Mouse (Mus musculus) limb, embryonic 13.5 days (tissue): ENCODE results near the gene Urod. TPM values are rescaled to one million over a fixed set of nuclear protein-coding genes. Genes with fewer than 3 reads are reported as not detected.

ENCODE experiments used
- ATAC-seq: fragments of 200-750 bp; cut with Nextera tagmentation; 2 replicates; pipeline ENCODE4 v1.8.0; 2017; ENCODE audit warnings: low read depth, moderate number of reproducible peaks, moderate TSS enrichment; ENCODE audit not compliant: low FRiP score
- H3K27ac ChIP-seq: fragments of 300-500 bp; sonication (generic); 2 replicates; pipeline ENCODE4 v1.5.1; 2015; ENCODE audit warnings: inconsistent platforms, mild to moderate bottlenecking, moderate library complexity
- H3K27me3 ChIP-seq: fragments of 300-500 bp; sonication (generic); 2 replicates; pipeline ENCODE4 v1.6.1; 2015; ENCODE audit warnings: mild to moderate bottlenecking, inconsistent platforms
- H3K36me3 ChIP-seq: fragments of 300-500 bp; sonication (generic); 2 replicates; pipeline ENCODE4 v1.6.1; 2015; ENCODE audit warnings: inconsistent platforms, mild to moderate bottlenecking, moderate library complexity
- H3K4me1 ChIP-seq: fragments of 300-500 bp; sonication (generic); 2 replicates; pipeline ENCODE4 v1.6.1; 2015; ENCODE audit warnings: inconsistent platforms
- H3K4me2 ChIP-seq: fragments of 300-500 bp; sonication (generic); replicated peaks from 2 replicates; pipeline ENCODE4 v1.6.1; 2015; ENCODE audit warnings: inconsistent platforms, mild to moderate bottlenecking, moderate library complexity
- H3K4me3 ChIP-seq: fragments of 300-500 bp; sonication (generic); 2 replicates; pipeline ENCODE4 v1.5.1; 2015; ENCODE audit warnings: moderate library complexity, mild to moderate bottlenecking, inconsistent platforms
- H3K9ac ChIP-seq: fragments of 300-500 bp; sonication (generic); 2 replicates; pipeline ENCODE4 v1.6.1; 2015; ENCODE audit warnings: mild to moderate bottlenecking, inconsistent platforms
- H3K9me3 ChIP-seq: fragments of 300-500 bp; sonication (generic); 2 replicates; pipeline ENCODE4 v1.6.1; 2016; ENCODE audit warnings: inconsistent platforms
- WGBS: fragments of 180-500 bp; shearing (Covaris S2); methylation state at CpG from one replicate; pipeline ENCODE4 v1.1.7; 2015; 5-methylcytosine and 5-hydroxymethylcytosine counted together
- polyA plus RNA-seq: library from polyadenylated mRNA; unstranded; fragments of >200 nt; fragmentation: Nextera tagmentation; extraction: Ambion mirVana; gene quantifications from 2 replicates; pipeline ENCODE4 v1.2.1, GENCODE M21; 2015

Gene Urod
- 99.5 and 111 TPM in 2 replicates for polyA plus RNA-seq

DNA sequence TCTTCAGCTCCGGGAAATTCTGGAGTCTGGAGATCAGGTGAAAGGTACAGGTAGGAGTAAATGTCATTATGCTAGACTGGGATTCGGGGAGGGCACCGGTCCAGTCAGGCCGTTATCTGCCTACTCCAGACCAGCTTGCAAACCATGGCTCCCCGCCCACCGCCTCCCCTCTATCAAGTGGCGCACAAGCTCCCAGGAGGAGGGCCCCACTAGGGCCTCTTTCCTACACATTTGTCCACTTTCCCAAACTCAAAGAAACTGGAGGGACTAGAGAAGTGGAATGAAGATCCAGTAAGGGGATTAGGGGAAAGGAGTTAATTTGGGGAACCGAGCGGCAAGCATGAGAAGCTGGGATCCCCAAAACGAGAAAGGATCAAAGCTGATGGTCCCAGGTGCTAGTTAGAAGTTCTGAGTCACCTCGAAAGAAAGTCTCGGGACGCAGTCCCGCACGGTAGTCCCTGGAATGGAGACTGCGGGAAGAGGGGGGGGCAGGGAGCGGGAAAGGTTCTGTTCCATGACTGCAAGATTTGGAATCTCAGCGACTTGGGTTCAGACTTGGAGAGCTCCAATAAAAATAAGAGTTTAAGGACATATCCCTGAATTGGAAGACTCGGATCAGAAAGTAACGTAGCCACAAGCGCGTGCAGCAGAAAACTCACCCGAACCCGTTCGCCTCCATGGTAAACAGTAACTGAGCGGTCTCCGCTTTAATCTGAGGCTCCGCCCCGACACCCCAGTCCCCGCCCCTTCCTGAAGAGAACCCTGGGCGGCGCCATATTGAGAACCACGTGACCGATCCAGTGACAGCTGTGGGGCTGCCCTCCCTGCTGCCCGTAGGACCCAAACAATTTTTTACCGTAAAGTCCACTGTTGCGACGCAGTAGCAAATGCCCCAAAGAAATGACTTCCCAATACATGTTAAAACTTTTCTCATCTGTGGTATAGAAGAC, at the start of gene Urod:
Gene Urod (minus strand): TSS at position 742 of the 950 bp plus-strand sequence.
- H3K9me3 ChIP-seq, result no peaks in the 10 kb centered on the region
- 2% methylated on average over 38 of the region's 38 CpGs for WGBS
- no peaks in the 10 kb centered on the region for H3K27me3 ChIP-seq
- H3K4me2 ChIP-seq, result peak within 1 kb of the TSS; percentile 99
- peak; percentile 93 for ATAC-seq
- H3K27ac ChIP-seq, result peak within 1 kb of the TSS; percentile 28; the same call in 1 of the 2 replicates
- H3K9ac ChIP-seq, result peak within 1 kb of the TSS; percentile 82
- H3K4me3 ChIP-seq, result peak within 1 kb of the TSS; percentile 98
- peaks cover 30% of the 10 kb centered on the region for H3K36me3 ChIP-seq
- peaks cover 25% of the 10 kb centered on the region for H3K4me1 ChIP-seq

DNA sequence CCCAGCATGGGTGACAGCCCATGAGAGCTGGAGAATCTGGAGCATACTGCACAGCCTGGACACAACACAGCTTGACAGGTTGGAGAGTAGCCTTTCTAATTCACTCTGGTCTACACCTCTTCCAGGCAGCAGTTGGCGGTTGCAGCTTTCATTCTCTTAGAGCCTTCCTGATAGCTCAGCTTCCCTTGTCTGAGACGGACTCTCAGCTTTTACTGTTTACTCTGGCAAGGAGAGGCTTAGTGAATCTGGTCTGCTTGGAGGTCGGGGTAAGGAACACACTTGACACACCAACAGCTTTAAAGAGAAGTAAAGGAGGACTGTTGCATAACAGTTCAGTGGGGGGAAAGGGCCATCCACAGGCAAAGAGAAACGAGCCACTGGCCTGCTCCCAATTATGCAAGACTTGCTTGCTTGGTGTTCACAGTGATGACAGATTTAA, 47.1 kb upstream of the Urod start:
- no peak for ATAC-seq
- WGBS, result 48% methylated on average over 4 of the region's 4 CpGs
- Histone ChIP-seq H3K4me2 (no peak overlapping the region), H3K9me3 (no peaks in the 10 kb centered on the region), H3K36me3 (no peaks in the 10 kb centered on the region), H3K9ac (no peak overlapping the region), H3K4me1 (peaks cover 23% of the 10 kb centered on the region), H3K4me3 (no peak overlapping the region), H3K27ac (no peak overlapping the region), H3K27me3 (no peaks in the 10 kb centered on the region)

DNA sequence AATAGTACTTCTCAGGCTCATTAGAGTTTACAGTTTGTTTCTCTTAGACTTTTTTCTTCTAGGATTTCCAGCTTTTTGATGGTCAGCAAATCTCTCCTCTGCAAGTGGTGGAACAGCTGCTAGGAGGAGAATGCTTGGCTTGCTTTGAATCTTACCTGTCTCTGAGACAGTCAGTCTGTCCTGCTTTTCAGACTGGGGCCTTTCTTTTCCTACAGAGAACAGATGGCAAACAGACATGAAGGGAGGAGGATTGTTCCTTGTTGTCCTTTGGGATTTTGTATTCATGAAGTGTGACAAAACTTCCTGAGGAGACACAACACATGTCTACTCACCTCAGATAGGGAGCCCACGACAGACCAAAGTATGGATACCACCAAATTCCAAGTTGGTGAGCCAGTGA, 46.6 kb upstream of the Urod start:
- 45% methylated on average over 1 of the region's 1 CpGs for WGBS
- H3K27ac ChIP-seq, result peak overlapping the region; percentile 40
- no peak for ATAC-seq

DNA sequence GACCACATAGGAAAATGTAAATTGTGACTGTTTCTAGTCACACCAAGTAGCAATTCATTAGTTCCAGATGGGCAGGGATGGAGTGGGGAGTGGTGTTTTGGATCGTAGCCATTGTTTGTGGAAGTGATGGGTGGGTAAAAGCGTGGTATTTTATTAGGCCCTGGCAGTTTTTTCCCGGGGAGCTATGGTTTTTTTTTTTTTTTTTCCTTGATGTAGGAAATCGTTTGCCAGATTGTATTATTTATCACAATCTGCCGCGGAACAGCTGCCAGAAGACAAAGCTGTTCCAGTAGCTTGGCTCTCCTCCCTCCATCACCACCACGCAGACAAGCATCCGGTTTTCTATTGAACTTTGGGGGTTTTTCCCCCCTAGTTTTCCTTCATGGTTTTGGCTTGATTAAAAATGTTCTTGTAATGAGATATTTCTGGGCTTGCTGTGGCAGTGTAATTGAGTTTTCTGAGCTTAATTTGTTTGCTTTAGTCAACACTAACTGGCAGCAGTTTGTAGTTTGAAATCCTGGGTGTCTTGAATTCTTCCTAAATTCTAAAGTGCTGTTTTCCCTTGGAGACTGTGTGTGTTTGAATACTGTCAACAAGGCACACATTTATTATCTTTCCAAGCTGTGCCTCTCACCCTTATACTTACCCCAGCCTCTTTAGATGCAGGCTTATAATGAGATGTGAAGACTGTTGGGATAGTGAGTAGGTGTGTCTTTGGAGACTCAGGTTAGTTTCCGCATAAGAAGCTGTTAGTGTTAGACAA, 45.9 kb upstream of the Urod start:
- 23% methylated on average over 9 of the region's 9 CpGs for WGBS
- H3K27ac ChIP-seq, result peak overlapping the region; percentile 70
- no peak overlapping the region for H3K4me3 ChIP-seq
- no peaks in the 10 kb centered on the region for H3K9me3 ChIP-seq
- H3K9ac ChIP-seq, result no peak overlapping the region
- peaks cover 23% of the 10 kb centered on the region for H3K4me1 ChIP-seq
- peak; percentile 80; the same call in 1 of the 2 replicates for ATAC-seq
- peak overlapping the region; percentile 35 for H3K4me2 ChIP-seq
- no peaks in the 10 kb centered on the region for H3K27me3 ChIP-seq
- peaks cover 7% of the 10 kb centered on the region; the same call in 1 of the 2 replicates for H3K36me3 ChIP-seq

More for the DNA sequence above, 46.6 kb upstream of the Urod start:
- H3K4me2 ChIP-seq, result no peak overlapping the region
- no peaks in the 10 kb centered on the region for H3K9me3 ChIP-seq
- H3K27me3 ChIP-seq, result no peaks in the 10 kb centered on the region
- H3K36me3 ChIP-seq, result peaks cover 1% of the 10 kb centered on the region; the same call in 1 of the 2 replicates
- peaks cover 23% of the 10 kb centered on the region for H3K4me1 ChIP-seq
- H3K9ac ChIP-seq, result no peak overlapping the region
- H3K4me3 ChIP-seq, result no peak overlapping the region

GRCm38 (mm10) chr4:117031105-117031504, 36.9 kb upstream of the Urod start:
- peaks cover 39% of the 10 kb centered on the region for H3K36me3 ChIP-seq

DNA sequence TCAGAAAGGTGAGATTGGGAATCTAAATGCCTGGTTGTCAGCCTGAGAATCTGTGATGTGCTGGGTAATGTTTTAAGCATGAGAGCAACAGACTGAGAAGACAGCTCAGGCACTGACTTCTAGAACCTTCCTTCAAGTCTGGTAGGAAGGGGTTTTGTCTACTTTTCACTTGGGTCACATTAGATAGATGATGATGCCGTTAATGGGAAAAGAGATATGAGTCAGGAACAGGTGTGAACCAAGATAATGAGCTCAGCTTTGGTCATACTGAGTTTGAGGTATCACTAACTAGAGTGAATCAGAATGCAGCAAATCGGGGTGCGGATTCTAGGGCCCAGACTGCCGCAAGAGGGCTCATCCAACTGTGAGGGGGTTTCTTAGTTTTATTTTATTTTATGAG, 29.3 kb upstream of the Urod start:
- ATAC-seq, result no peak
- 97% methylated on average over 4 of the region's 4 CpGs for WGBS
- no peak overlapping the region for H3K4me3 ChIP-seq
- no peaks in the 10 kb centered on the region for H3K27me3 ChIP-seq
- H3K9ac ChIP-seq, result no peak overlapping the region
- peaks cover 34% of the 10 kb centered on the region for H3K36me3 ChIP-seq
- H3K4me2 ChIP-seq, result no peak overlapping the region
- peaks cover 10% of the 10 kb centered on the region for H3K4me1 ChIP-seq
- no peaks in the 10 kb centered on the region for H3K9me3 ChIP-seq
- no peak overlapping the region for H3K27ac ChIP-seq

More at GRCm38 (mm10) chr4:117031105-117031504, 36.9 kb upstream of the Urod start:
- Histone ChIP-seq H3K4me2 (no peak overlapping the region), H3K4me1 (no peaks in the 10 kb centered on the region), H3K27ac (no peak overlapping the region), H3K4me3 (no peak overlapping the region), H3K9ac (no peak overlapping the region), H3K27me3 (no peaks in the 10 kb centered on the region), H3K9me3 (no peaks in the 10 kb centered on the region)
- no peak for ATAC-seq
- 82% methylated on average over 1 of the region's 1 CpGs for WGBS

- H3K4me3 ChIP-seq, result peak within 1 kb of the TSS; percentile 69
- H3K27me3 ChIP-seq, result no peaks in the 10 kb centered on the region
- H3K4me1 ChIP-seq, result peaks cover 10% of the 10 kb centered on the region
- H3K36me3 ChIP-seq, result peaks cover 19% of the 10 kb centered on the region
- under 1% methylated on average over 61 of the region's 61 CpGs for WGBS
- no peaks in the 10 kb centered on the region for H3K9me3 ChIP-seq
- peak within 1 kb of the TSS; percentile 81 for H3K9ac ChIP-seq
- peak within 1 kb of the TSS; percentile 61 for H3K27ac ChIP-seq
- peak; percentile 94 for ATAC-seq
- H3K4me2 ChIP-seq, result peak within 1 kb of the TSS; percentile 74
Observed at GRCm38 (mm10) chr4:117019206-117020134, 25.3 kb upstream of the Urod start, which contains the start of gene Eif2b3. Eif2b3 (plus strand) TSS chr4:117019402.

- no peak overlapping the region for H3K4me2 ChIP-seq
- no peak overlapping the region for H3K4me3 ChIP-seq
- H3K9me3 ChIP-seq, result no peaks in the 10 kb centered on the region
- H3K9ac ChIP-seq, result no peak overlapping the region
- H3K27ac ChIP-seq, result no peak overlapping the region
- no peak for ATAC-seq
- peaks cover 14% of the 10 kb centered on the region for H3K36me3 ChIP-seq
- peaks cover 10% of the 10 kb centered on the region for H3K4me1 ChIP-seq
- no peaks in the 10 kb centered on the region for H3K27me3 ChIP-seq
- WGBS, result 86% methylated on average over 7 of the region's 7 CpGs
Observed at GRCm38 (mm10) chr4:117018327-117018726, 24.1 kb upstream of the Urod start.

DNA sequence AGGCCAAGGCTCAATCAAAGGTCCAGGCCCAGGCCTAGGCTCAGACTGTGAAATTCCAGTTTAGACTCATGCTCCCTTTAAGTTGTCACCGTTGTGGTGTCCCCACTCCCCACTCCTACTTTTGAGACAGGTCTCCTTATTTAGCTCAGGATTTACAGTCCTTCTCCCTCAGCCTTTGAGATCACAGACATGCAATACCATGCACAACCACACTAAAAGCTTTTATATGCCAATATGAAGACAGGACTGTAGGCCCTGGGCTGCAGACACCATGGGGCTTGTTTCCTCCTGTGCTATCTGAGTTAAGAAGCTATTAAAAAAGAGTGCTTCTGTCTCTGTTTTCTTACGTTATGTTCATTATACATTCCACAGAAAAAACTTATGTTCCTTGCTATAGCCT, 23.5 kb upstream of the Urod start:
- 75% methylated on average over 2 of the region's 2 CpGs for WGBS
- Histone ChIP-seq H3K27ac (no peak overlapping the region), H3K4me3 (no peak overlapping the region), H3K9ac (no peak overlapping the region), H3K4me2 (no peak overlapping the region), H3K9me3 (no peaks in the 10 kb centered on the region), H3K27me3 (no peaks in the 10 kb centered on the region), H3K36me3 (peaks cover 8% of the 10 kb centered on the region), H3K4me1 (peaks cover 10% of the 10 kb centered on the region)
- no peak for ATAC-seq

DNA sequence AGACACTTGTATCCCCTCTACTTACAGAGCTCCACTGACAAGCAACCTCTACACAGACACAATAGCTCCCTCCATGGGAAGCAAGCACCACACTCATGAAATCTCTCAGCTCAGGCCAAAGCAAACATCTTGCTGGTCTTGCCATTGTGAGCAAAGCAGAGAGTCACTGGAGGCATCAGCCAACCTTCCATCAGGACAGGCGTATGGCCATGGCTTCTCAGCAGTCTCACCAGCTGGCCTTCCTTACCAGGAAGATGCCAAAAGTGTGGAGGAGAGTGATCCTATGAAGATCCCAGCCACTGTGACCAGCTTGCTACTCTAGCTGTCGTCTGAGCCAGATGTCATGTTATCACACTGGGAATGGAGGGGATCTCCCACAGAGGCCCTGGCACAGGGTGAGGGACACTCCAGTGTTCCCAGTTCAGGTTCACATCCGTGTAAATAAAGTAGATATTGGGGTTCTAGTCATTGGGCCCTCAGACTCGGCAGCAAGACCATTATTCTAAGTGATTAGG, 20.7 kb upstream of the Urod start:
- peaks cover 1% of the 10 kb centered on the region for H3K4me1 ChIP-seq
- 60% methylated on average over 4 of the region's 4 CpGs for WGBS
- no peak overlapping the region for H3K27ac ChIP-seq
- no peak overlapping the region for H3K4me2 ChIP-seq
- no peaks in the 10 kb centered on the region for H3K36me3 ChIP-seq
- ATAC-seq, result no peak
- no peaks in the 10 kb centered on the region for H3K9me3 ChIP-seq
- no peaks in the 10 kb centered on the region for H3K27me3 ChIP-seq
- no peak overlapping the region for H3K9ac ChIP-seq
- H3K4me3 ChIP-seq, result no peak overlapping the region

GRCm38 (mm10) chr4:117013596-117013995, 19.4 kb upstream of the Urod start:
- H3K4me2 ChIP-seq, result no peak overlapping the region
- H3K9ac ChIP-seq, result no peak overlapping the region
- H3K27me3 ChIP-seq, result no peaks in the 10 kb centered on the region
- H3K27ac ChIP-seq, result no peak overlapping the region
- H3K4me3 ChIP-seq, result no peak overlapping the region
- no peak for ATAC-seq
- H3K9me3 ChIP-seq, result no peaks in the 10 kb centered on the region
- WGBS, result 90% methylated on average over 6 of the region's 6 CpGs
- H3K4me1 ChIP-seq, result no peaks in the 10 kb centered on the region
- H3K36me3 ChIP-seq, result no peaks in the 10 kb centered on the region
